Mouse (Mus musculus): ENCODE measurements around the gene Clk4.

The Clk4 gene

DNA sequence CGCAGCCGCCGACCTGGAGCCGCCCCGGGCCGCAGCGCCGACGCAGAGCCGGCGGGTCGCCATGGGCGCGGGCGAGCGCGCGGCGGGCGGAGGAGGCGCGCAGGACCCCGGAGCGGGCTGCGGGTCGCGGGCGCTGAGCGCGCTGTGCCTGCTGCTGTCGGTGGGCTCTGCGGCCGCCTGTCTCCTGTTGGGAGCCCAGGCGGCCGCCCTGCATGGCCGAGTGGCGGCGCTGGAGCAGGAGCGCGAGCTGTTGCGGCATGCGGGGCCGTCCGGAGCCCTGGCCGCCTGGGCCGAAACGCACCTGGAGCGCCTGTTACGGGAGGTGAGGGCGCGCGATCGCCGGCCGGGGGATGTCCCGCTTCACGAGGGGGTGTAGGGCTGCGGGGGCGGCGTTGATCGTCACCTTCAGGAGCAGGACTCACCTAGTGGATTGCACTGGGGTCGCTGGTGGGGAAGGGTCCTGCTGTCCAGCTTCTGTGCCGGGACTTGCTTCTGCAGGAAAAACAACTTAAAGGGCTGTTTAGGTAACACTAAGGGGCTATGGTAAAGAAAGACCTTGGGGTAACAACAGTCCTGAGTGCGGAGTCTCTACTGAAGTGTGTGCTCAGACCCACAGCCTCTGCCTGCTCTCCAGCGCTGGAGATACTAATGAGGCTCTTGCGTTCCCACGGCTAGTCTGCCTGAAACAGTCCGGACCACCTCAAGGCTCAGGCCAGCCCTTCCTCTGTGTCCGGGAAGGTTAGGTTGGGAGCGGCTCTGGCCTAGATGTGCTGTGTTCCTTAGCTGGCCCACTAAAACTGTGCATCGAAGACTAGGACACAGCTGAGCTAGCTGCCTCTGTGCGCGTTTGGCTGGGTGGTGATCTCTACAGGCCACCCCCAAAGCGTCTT is 28.8 kb downstream of the Clk4 start:
- TF ChIP-seq GATA4 (IDR thresholded peaks at IDR 0.05; ENCODE audit: insufficient replicate concordance, low read length) = no peak

DNA sequence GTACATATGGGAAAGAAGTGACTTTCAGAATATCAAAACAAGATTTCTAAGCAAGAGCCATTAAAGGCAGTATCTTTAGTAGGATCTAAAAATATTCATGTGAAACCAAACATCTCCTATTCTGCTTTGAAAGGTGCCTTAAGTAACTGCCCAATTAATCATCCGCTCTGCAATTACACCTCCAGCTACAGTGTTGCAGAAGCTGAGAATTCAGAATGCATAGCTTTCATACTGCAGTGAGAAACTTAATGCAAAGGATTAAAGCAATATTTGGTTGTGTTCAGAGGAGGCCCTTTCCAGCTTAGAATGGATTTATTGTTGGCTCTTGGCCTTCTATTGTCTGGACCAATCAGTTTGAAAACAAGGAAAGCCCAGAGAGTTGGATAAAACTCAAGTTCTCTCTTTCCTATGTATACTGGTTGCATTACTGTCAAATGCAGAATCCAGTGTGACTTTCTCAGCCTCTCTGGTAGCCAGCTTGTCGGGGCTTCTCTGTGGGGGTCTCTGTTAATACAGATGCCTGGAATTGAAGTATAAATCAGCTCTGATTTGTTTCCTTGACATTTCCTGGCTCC is 32.5 kb downstream of the Clk4 start:
- no peak for TF ChIP-seq GATA4 (IDR thresholded peaks at IDR 0.05; ENCODE audit: insufficient replicate concordance, low read length)

DNA sequence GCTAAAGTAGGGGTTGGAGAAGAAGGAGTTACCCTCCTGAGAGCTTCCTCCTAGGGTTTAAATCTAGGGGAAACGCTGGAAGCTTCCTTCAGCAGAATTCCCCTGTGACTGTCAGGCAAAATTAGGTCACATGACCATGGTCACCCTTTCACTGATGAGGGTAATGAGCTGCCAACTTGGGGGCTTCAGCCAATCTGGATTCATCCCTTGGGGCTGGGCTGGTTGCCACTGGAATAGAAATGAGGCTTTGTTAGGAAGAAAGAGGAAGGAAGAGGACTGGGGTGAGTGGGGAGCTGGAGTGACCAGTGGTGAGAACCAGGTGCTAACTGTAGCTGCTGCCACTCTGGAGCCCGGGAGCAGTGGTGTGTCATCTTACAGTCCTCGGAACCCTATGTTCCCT is 34.2 kb downstream of the Clk4 start:
- no peak for TF ChIP-seq GATA4 (IDR thresholded peaks at IDR 0.05; ENCODE audit: insufficient replicate concordance, low read length)

DNA sequence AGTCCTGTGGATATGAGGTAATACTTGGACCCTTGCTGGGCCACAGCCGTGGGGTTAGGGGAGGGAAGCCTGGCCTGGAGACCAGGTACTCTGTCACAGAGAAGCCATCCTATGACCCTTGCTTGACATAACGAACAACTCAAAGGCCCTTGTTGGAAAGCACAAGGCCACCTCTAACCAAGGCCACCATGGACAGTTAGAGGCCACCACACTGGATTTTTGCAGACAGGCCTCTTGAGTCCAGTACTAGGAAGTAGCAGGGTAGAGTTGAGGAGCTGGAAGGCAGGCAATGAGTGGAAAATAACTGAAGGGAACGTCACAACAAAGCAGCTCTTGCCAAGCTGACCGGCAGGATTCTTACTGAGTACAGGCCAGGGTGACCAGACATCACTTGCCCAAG is 37.2 kb downstream of the Clk4 start:
- no peak for TF ChIP-seq GATA4 (IDR thresholded peaks at IDR 0.05; ENCODE audit: insufficient replicate concordance, low read length)

DNA sequence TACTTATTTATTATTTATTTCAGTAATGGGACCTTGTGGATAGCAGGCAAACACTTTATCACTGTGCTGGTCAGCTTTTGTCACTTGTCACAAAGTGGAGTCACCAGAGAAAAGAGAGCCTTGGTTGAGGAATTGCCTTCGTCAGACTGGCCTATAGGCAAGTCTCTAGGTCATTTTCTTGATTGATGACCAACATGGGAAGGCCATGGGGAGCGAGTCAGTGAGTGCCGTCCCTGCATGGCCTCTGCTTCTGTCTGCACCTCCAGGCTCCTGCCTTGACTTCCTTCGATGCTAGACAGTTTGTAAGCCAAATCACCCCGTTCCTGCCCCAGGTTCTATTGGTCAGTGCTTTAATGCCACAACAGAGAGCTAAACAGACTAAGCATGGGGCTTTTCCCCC is 40.9 kb downstream of the Clk4 start:
- TF ChIP-seq GATA4 (IDR thresholded peaks at IDR 0.05; ENCODE audit: insufficient replicate concordance, low read length) = no peak

DNA sequence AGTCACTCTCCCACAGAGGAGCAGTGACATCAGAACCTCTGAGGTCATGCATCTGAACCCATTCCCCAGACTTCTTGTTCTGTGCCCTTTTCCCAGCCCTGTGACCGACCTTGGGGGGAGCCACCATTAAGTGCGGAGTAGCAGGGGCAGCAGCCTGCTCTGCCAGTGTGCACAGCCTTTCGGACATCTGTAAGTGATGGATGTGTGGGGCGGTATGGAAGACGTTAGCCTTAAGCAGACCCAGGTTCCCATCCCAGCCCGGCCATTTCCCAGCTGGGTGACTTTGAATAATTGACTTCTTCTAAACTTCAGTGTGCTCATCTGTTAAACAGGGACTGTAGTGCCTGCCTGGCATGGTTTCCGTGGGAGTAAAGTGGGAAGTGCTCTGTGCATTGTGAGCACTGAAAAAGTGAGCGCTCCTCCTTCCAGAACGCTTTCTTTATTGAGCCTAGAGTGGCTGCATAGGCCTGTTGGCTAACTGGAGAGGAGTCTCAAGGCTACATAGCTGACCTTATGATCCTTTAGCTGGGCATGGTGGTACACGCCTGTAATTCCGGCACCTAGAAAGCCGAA is 42.5 kb downstream of the Clk4 start:
- no peak for TF ChIP-seq GATA4 (IDR thresholded peaks at IDR 0.05; ENCODE audit: insufficient replicate concordance, low read length)

DNA sequence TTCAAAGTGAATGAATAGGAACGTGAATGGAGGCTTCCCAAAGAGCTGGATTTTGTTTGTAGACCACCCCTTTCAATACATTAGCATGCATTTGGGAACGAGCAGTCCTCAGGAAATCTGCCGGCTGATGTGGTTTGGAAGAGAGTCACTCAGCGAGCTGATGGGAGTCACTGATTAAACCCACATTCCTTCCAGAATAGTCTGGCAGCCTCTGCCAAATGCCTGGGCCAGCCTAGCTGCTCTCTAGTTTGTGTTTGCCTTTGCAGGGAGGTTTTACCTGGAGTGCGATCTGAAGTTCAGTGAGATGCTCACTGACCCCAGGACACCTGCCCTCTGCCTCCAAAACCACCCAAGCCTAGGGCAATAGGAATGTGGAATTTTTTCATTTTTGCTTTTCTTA is 46.8 kb downstream of the Clk4 start:
- TF ChIP-seq GATA4 (IDR thresholded peaks at IDR 0.05; ENCODE audit: insufficient replicate concordance, low read length) = no peak

DNA sequence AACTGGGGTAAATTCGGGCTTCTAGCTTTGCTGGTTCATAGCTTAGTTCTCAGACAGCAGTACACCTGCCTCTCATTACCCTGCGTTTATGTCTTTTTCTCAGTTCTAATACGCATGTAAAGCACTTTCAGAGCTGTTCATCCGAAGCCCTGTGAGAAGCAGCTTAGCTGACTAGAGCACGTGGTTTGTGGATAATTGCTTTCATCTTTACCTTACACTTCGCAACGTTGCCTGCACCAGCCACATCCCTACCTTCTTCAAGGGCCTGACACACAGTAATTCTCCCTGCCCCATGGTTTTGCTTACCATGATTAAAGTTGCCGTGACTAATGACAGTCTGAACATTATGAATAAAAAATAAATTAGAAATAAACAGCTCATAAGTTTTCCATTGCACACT is 50.3 kb downstream of the Clk4 start:
- no peak for TF ChIP-seq GATA4 (IDR thresholded peaks at IDR 0.05; ENCODE audit: insufficient replicate concordance, low read length)

DNA sequence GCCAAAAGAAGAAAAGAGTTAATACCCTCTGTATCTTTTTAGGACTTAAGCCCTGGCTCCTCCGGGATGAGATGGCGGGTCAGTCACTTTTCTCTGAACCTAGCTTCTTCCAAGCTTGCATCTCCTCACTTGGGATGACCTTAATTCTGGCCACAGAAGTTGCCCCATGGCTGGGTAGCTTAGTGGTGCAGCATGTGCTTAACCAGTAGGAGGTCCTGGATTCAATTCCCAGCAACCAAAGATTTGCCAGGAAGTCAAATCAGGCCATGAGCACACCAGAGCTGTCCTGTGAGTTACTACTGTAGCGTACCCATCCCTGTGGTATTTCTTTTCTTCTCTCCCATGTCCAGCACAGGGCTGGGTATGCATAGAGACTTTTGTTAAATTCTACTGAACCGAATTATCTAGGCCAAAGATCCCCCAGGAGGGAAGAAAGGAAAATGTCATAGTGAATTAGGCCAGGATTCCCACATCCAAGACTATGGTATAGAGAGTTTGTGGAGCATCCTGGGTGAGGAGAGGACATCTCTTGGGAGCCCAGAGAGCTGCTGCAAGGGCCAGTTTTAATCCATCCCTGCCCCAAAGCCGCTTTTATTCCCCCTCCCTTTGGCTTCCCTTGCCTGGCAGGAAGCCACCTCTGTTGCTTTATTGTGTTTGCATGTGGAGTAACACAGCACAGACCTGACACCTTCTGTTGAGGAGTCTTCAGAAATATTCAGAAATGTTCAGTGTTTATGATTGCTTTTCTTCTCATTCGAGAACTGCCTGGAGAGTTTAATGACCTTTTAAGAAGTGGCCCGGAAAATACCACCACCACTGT is 54.7 kb downstream of the Clk4 start:
- no peak for TF ChIP-seq GATA4 (IDR thresholded peaks at IDR 0.05; ENCODE audit: insufficient replicate concordance, low read length)

DNA sequence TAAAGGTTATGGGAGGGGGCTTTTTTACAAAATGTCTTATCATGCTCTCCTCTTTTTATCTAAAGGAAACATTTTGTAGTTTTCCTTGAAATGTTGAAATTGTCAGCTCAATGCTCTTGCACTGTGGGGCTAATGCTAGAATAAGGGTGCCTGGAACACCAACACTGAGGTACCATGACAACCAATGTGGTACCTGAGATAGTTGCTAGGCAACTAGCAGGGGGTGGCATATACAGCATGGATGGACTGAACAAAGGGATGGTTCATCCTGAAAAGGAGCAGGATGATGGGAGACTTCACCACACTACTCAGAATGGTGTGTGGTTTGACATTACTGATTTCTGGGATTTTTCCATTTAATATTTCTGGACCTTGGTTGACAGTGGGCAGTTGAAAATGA is 59.1 kb downstream of the Clk4 start:
- TF ChIP-seq GATA4 (IDR thresholded peaks at IDR 0.05; ENCODE audit: insufficient replicate concordance, low read length) = no peak

DNA sequence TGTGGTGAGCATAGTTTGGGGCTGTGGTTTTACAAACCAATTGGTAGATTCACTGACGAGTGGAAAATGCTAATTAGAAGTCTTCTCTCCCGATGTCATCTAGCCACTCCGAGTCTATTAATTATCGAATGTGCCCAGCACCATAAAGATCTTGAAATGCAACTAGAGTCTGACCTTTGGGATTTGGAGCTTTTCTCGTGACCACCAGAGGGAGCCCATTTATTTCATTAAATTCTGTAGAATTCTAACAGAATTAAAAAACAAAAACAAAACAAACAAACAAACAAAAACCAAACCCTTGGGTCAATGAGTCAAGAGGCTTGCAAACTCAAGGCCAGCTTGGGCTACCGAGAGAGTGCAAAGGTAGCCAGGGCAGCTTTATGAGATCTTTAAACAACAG is 65.4 kb downstream of the Clk4 start:
- no peak for TF ChIP-seq GATA4 (IDR thresholded peaks at IDR 0.05; ENCODE audit: insufficient replicate concordance, low read length)

DNA sequence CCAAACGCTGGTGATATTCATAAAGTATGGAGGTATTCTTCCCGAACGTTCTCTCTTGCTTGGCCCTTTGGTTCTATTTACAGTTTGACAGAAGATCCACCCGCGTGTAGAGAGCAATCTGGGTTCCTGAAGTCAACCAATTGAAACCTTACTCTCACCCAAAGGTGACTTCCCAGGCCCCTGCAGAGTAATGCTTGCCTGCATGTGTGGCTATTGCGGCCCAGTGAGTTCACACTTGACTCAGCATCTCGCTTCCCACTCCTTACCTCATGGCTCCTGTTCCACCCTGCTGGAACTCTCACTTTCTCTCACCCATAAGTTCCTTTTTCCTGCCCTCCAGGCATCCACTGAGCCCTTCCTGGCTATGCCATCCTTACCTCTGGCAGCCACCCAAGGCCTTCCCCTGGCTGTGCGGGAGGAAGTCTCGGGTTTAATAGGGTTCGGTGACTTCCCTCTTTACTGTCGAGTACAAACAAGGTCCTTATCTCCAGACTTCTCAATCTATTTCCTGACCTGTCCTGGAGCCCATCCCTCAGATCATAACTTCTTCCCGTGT is 66.9 kb downstream of the Clk4 start:
- TF ChIP-seq GATA4 (IDR thresholded peaks at IDR 0.05; ENCODE audit: insufficient replicate concordance, low read length) = no peak

DNA sequence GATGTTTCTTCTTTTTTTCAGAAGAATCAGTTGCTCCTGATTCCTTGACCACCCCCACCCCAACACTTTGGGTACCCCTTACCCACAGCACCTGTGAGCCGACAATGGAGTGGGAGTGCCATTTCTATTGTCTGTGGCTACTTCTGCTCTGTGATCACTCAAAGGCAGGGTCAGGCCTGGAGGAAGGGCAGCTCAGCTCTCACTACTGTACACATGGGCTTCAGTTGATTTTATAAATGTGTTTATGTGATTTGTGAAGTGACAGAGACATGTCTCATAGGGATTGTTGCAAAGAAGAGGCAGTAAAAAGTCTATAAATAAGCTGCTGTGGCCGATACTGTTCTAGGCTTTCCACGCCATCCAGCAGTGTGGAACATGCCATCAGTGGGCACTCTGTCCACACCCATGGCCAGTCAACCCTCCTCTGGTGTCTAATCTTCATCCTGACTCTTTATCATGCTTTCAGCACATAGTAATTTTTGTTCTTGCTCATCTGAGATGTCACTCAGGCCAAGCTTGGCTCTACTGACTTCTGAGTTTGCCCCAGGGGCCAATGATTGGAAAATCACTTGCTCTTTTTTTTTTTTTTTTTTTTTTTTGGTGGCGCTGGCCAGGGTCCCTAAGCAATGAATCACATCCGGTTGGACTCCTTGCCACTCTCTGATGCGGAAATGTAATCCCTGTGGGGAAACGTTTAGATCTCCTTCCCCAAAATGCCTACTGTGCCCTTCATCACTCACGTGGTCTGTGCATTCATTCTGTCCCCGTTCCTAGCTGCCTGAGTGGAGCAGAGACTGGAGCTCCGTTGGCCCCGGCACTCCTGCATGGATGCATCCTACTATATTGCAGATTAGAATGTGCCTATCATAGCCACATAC is 68.5 kb downstream of the Clk4 start:
- no peak for TF ChIP-seq GATA4 (IDR thresholded peaks at IDR 0.05; ENCODE audit: insufficient replicate concordance, low read length)
